ENCODE assay signal across 17 mouse cellular contexts in genomic region chr2:144295145-144295735, GRCm38 (mm10). TPM values are rescaled to one million over a fixed set of nuclear protein-coding genes. Genes with fewer than 3 reads are reported as not detected.
DNase-seq lines count a peak whose midpoint lies in the region; ATAC-seq and TF ChIP-seq lines count a peak whose summit lies in the region.
"Had no signal": no experiment of that assay in that cellular context is flagged by ENCODE, and none has a peak within 500 bp of the region (broad histone marks: within the 10 kb centered on the region; RNA-seq: fewer than 3 reads in every experiment).

No protein-coding gene starts in this region.

- H3K27me3 ChIP-seq in liver, adult 2 months (ENCODE audit: control insufficient read depth, insufficient read depth, low read length): no peaks in the 10 kb centered on the region
- no peaks in the 10 kb centered on the region for H3K27me3 ChIP-seq in liver, embryonic 11.5 days (replicated peaks; ENCODE audit: control insufficient read depth, insufficient read depth, low read length)
- H3K27me3 ChIP-seq in MEL (ENCODE audit: control insufficient read depth in 1 of 2, insufficient read depth in 2 of 2, low read length in 2 of 2): no peaks in the 10 kb centered on the region; a peak in 1 of 4 replicates
- no peaks in the 10 kb centered on the region for H3K27me3 ChIP-seq in small intestine, adult 2 months (ENCODE audit: control insufficient read depth, insufficient read depth, low read length)
- H3K27me3 ChIP-seq: embryonic facial prominence, embryonic 15.5 days; limb, embryonic 13.5 days; lung, embryonic 15.5 days; neural tube, embryonic 12.5 days had no signal

- TF ChIP-seq EP300 in MEL (IDR thresholded peaks at IDR 0.05; ENCODE audit: low read depth in 1 of 2, low read length in 2 of 2): no peak

- no peak for TF ChIP-seq CTCF in liver, adult 2 months (IDR thresholded peaks at IDR 0.05; ENCODE audit: low read depth, low read length)
- TF ChIP-seq CTCF in MEL (IDR thresholded peaks at IDR 0.05 in 2 of 3, conservative IDR thresholded peaks at IDR 0.05 in 1 of 3; ENCODE audit: control insufficient read depth in 1 of 3, insufficient read depth in 1 of 3, low read depth in 2 of 3, low read length in 3 of 3, poor library complexity in 1 of 3, severe bottlenecking in 1 of 3): peak in 2 of 3 experiments; percentile 8 to 10; a peak in 1 of 6 replicates
- TF ChIP-seq CTCF in small intestine, adult 2 months (IDR thresholded peaks at IDR 0.05; ENCODE audit: extremely low read depth, insufficient read length, insufficient replicate concordance, low read depth, low read length): no peak

- no peak overlapping the region for H3K9ac ChIP-seq in liver, adult 2 months (ENCODE audit: low read depth, low read length)
- no peak overlapping the region for H3K9ac ChIP-seq in liver, embryonic 11.5 days (ENCODE audit: low read depth, low read length)
- H3K9ac ChIP-seq in MEL (ENCODE audit: control insufficient read depth, low read depth, low read length, poor library complexity, severe bottlenecking): no peak overlapping the region
- H3K9ac ChIP-seq: embryonic facial prominence, embryonic 15.5 days; limb, embryonic 13.5 days; lung, embryonic 15.5 days; neural tube, embryonic 12.5 days had no signal

- no peaks in the 10 kb centered on the region for H3K79me2 ChIP-seq in liver, adult 2 months (ENCODE audit: control insufficient read depth, insufficient read depth, low read length)
- H3K79me2 ChIP-seq in MEL (ENCODE audit: control insufficient read depth, insufficient read depth, low read length, poor library complexity): no peaks in the 10 kb centered on the region

- no peak for ATAC-seq in liver, embryonic 11.5 days (replicated peaks; ENCODE audit: low FRiP score)
- ATAC-seq in common myeloid progenitor, adult 5-6 weeks (replicated peaks; ENCODE audit: low read depth, poor library complexity, severe bottlenecking): peak; percentile 27; the same call in 1 of the 2 replicates
- ATAC-seq: CD4-positive, CD25-positive, alpha-beta regulatory T cell, adult 4 months; hindbrain, embryonic 16.5 days; midbrain, embryonic 16.5 days had no signal

- 29% methylated on average over 9 of the region's 9 CpGs for WGBS in liver, adult 2 months
- WGBS in liver, embryonic 11.5 days: 57% methylated on average over 9 of the region's 9 CpGs
- WGBS in small intestine, adult 2 months: 20% methylated on average over 9 of the region's 9 CpGs

- no peak for TF ChIP-seq POLR2A in liver, adult 2 months (IDR thresholded peaks at IDR 0.05; ENCODE audit: extremely low read depth, insufficient read depth, low read length)
- no peak for TF ChIP-seq POLR2A in MEL (IDR thresholded peaks at IDR 0.05; ENCODE audit: control insufficient read depth in 1 of 2, insufficient read depth in 1 of 2, low read depth in 1 of 2, low read length in 2 of 2, poor library complexity in 1 of 2)
- no peak for TF ChIP-seq POLR2A in small intestine, adult 2 months (IDR thresholded peaks at IDR 0.05; ENCODE audit: low read depth, low read length)

- peak overlapping the region; percentile 39; the same call in 1 of the 2 replicates for H3K4me3 ChIP-seq in liver, adult 2 months (ENCODE audit: insufficient read depth, low read depth, low read length)
- no peak overlapping the region for H3K4me3 ChIP-seq in liver, embryonic 11.5 days (ENCODE audit: low read depth, low read length)
- H3K4me3 ChIP-seq in MEL (ENCODE audit: control insufficient read depth in 1 of 2, insufficient read depth in 1 of 2, low read depth in 2 of 2, low read length in 2 of 2): no peak overlapping the region
- H3K4me3 ChIP-seq in small intestine, adult 2 months (ENCODE audit: low read depth, low read length): peak overlapping the region; percentile 25
- H3K4me3 ChIP-seq: embryonic facial prominence, embryonic 15.5 days; limb, embryonic 13.5 days; lung, embryonic 15.5 days; neural tube, embryonic 12.5 days had no signal

- no peak overlapping the region for H3K4me2 ChIP-seq in liver, embryonic 11.5 days
- H3K4me2 ChIP-seq: embryonic facial prominence, embryonic 15.5 days; limb, embryonic 13.5 days; lung, embryonic 15.5 days; neural tube, embryonic 12.5 days had no signal

- no peak for TF ChIP-seq RAD21 in MEL (IDR thresholded peaks at IDR 0.05; ENCODE audit: low read depth, low read length)

- H3K27ac ChIP-seq in liver, adult 2 months (replicated peaks; ENCODE audit: insufficient read depth, low read depth, low read length): no peak overlapping the region
- no peak overlapping the region for H3K27ac ChIP-seq in liver, embryonic 11.5 days (ENCODE audit: low read depth, low read length)
- no peak overlapping the region for H3K27ac ChIP-seq in MEL (ENCODE audit: control insufficient read depth, low read depth, low read length)
- peak overlapping the region; percentile 74 for H3K27ac ChIP-seq in small intestine, adult 2 months (ENCODE audit: insufficient read depth, low read depth, low read length)
- H3K27ac ChIP-seq: embryonic facial prominence, embryonic 15.5 days; limb, embryonic 13.5 days; lung, embryonic 15.5 days; neural tube, embryonic 12.5 days had no signal

- no peaks in the 10 kb centered on the region for H3K9me3 ChIP-seq in liver, embryonic 11.5 days (ENCODE audit: control insufficient read depth, low read length)
- no peaks in the 10 kb centered on the region for H3K9me3 ChIP-seq in MEL (replicated peaks; ENCODE audit: insufficient read depth, low read length)
- H3K9me3 ChIP-seq: embryonic facial prominence, embryonic 15.5 days; limb, embryonic 13.5 days; lung, embryonic 15.5 days; neural tube, embryonic 12.5 days had no signal

- DNase-seq in liver, adult 2 months (ENCODE audit: extremely low read depth, low read depth, low spot score): peak; percentile 75
- no peak for DNase-seq in liver, embryonic 11.5 days (ENCODE audit: low spot score)
- no peak for DNase-seq in MEL (ENCODE audit: low read depth, low spot score)
- DNase-seq in cerebellum, adult 11-12 months: no peak
- DNase-seq in layer of hippocampus, postnatal 10 days (ENCODE audit: low spot score in 2 of 2): no peak
- DNase-seq: cerebellum, adult 2 months; right cerebral cortex, postnatal 14 days had no signal

- H3K4me1 ChIP-seq in liver, adult 2 months (ENCODE audit: control insufficient read depth, insufficient read depth, low read length): peaks cover 3% of the 10 kb centered on the region; the same call in 1 of the 2 replicates
- peaks cover 6% of the 10 kb centered on the region for H3K4me1 ChIP-seq in liver, embryonic 11.5 days (replicated peaks; ENCODE audit: control insufficient read depth, insufficient read depth, low read length)
- peaks cover 5 to 10% of the 10 kb centered on the region in 2 experiments for H3K4me1 ChIP-seq in MEL (ENCODE audit: control insufficient read depth in 1 of 2, insufficient read depth in 2 of 2, low read length in 2 of 2)
- peaks cover 14% of the 10 kb centered on the region for H3K4me1 ChIP-seq in small intestine, adult 2 months (ENCODE audit: control insufficient read depth, insufficient read depth, insufficient read length, low read length)
- H3K4me1 ChIP-seq: embryonic facial prominence, embryonic 15.5 days; limb, embryonic 13.5 days; lung, embryonic 15.5 days; neural tube, embryonic 12.5 days had no signal

- no peaks in the 10 kb centered on the region for H3K36me3 ChIP-seq in liver, adult 2 months (ENCODE audit: control insufficient read depth, insufficient read depth, low read length)
- no peaks in the 10 kb centered on the region for H3K36me3 ChIP-seq in liver, embryonic 11.5 days (ENCODE audit: control insufficient read depth, insufficient read depth, low read length)
- peaks cover 0 to 11% of the 10 kb centered on the region in 2 experiments; a peak in 2 of 4 replicates for H3K36me3 ChIP-seq in MEL (ENCODE audit: control insufficient read depth in 1 of 2, insufficient read depth in 2 of 2, low read length in 2 of 2)
- H3K36me3 ChIP-seq in small intestine, adult 2 months (ENCODE audit: control insufficient read depth, insufficient read depth, low read length): no peaks in the 10 kb centered on the region
- H3K36me3 ChIP-seq: embryonic facial prominence, embryonic 15.5 days; limb, embryonic 13.5 days; lung, embryonic 15.5 days; neural tube, embryonic 12.5 days had no signal

TF ChIP-seq in MEL, 35 proteins besides CTCF, POLR2A, EP300 and RAD21 (continues in another document):
- TF ChIP-seq BHLHE40 (IDR thresholded peaks at IDR 0.05; ENCODE audit: borderline replicate concordance, low read depth, low read length) (no peak), MEF2A (IDR thresholded peaks at IDR 0.05; ENCODE audit: extremely low read depth, insufficient replicate concordance, low read depth, low read length, poor library complexity, severe bottlenecking) (no peak), NELFE (IDR thresholded peaks at IDR 0.05; ENCODE audit: low read depth, low read length) (no peak)

RNA-seq across cellular contexts. Expression of gene Snx5, which starts 24.5 kb away (rescaled TPM):
- total RNA-seq in liver, adult 2 months (2014; rRNA removed): 60.3 and 62.4 TPM in 2 replicates
- polyA plus RNA-seq in liver, adult 2 months (2012; rRNA removed): 17.2 and 21.8 TPM in 2 replicates
- polyA plus RNA-seq in liver, embryonic 11.5 days (2014; fragmentation: Nextera tagmentation; extraction: Ambion mirVana): 168 and 171 TPM in 2 replicates
- 136 and 161 TPM in 2 replicates for total RNA-seq in MEL (2012; rRNA removed)
- 100 to 1,000 TPM; 213 to 835 TPM for polyA plus RNA-seq in MEL (2012; ENCODE audit: insufficient read depth in 1 of 2, insufficient read length in 2 of 2, low read depth in 1 of 2, low replicate concordance in 2 of 2, missing spikeins in 1 of 2)
- 280 and 311 TPM in 2 replicates for total RNA-seq in common myeloid progenitor, adult 5-6 weeks (2017)
- polyA plus RNA-seq in small intestine, adult 2 months (2012; rRNA removed): 17.5 and 36.0 TPM in 2 replicates
- 10 to 100 TPM; 67.9 to 68.7 TPM for total RNA-seq in layer of hippocampus, postnatal 10 days (2021)

RNA-seq across cellular contexts. Expression of gene Mgme1, which starts 24.8 kb away (rescaled TPM):
- 6.8 and 7.2 TPM in 2 replicates for total RNA-seq in liver, adult 2 months (2014; rRNA removed)
- 3.0 and 3.5 TPM in 2 replicates for polyA plus RNA-seq in liver, adult 2 months (2012; rRNA removed)
- 26.0 and 26.6 TPM in 2 replicates for polyA plus RNA-seq in liver, embryonic 11.5 days (2014; fragmentation: Nextera tagmentation; extraction: Ambion mirVana)
- total RNA-seq in MEL (2012; rRNA removed): 14.1 and 16.8 TPM in 2 replicates
- 10 to 100 TPM in 1 of 2 experiments, not detected in 1; 20.3 TPM for polyA plus RNA-seq in MEL (2012; ENCODE audit: insufficient read depth in 1 of 2, insufficient read length in 2 of 2, low read depth in 1 of 2, low replicate concordance in 2 of 2, missing spikeins in 1 of 2)
- total RNA-seq in common myeloid progenitor, adult 5-6 weeks (2017): 29.3 and 30.4 TPM in 2 replicates
- polyA plus RNA-seq in small intestine, adult 2 months (2012; rRNA removed): 1.0 and 1.9 TPM in 2 replicates
- total RNA-seq in layer of hippocampus, postnatal 10 days (2021): 1 to 10 TPM; 2.9 to 3.2 TPM

RNA-seq across cellular contexts. Expression of gene Ovol2, which starts 36.7 kb away (rescaled TPM):
- total RNA-seq in liver, adult 2 months (2014; rRNA removed): 0.18 TPM in 1 of 2 replicates, not detected in the other
- not detected in 2 replicates for polyA plus RNA-seq in liver, adult 2 months (2012; rRNA removed)
- 0.14 TPM in 1 of 2 replicates, not detected in the other for polyA plus RNA-seq in liver, embryonic 11.5 days (2014; fragmentation: Nextera tagmentation; extraction: Ambion mirVana)
- total RNA-seq in MEL (2012; rRNA removed): not detected in 2 replicates
- not detected for polyA plus RNA-seq in MEL (2012; ENCODE audit: insufficient read depth in 1 of 2, insufficient read length in 2 of 2, low read depth in 1 of 2, low replicate concordance in 2 of 2, missing spikeins in 1 of 2)
- not detected in 2 replicates for total RNA-seq in common myeloid progenitor, adult 5-6 weeks (2017)
- 34.2 and 51.5 TPM in 2 replicates for polyA plus RNA-seq in small intestine, adult 2 months (2012; rRNA removed)
- total RNA-seq in layer of hippocampus, postnatal 10 days (2021): 1 to 10 TPM; 1.5 to 2.1 TPM
- total RNA-seq: heart, postnatal 10 days had no signal
- polyA plus RNA-seq: CD4-positive, CD25-positive, alpha-beta regulatory T cell, adult 4 months; cerebellum, adult 2 months; hindbrain, embryonic 16.5 days; midbrain, embryonic 16.5 days had no signal

Comparison
In these comparisons a context has a peak if more than half of its experiments do, and no peak if none do; other contexts are left out.
1. H3K4me3 ChIP-seq: peak in liver, adult 2 months (single experiment) and small intestine, adult 2 months (single experiment); none in liver, embryonic 11.5 days (single experiment) and MEL (0 of 2).
2. CTCF ChIP-seq: peak in MEL (2 of 3); none in liver, adult 2 months (single experiment) and small intestine, adult 2 months (single experiment).